Mouse (Mus musculus) lung, embryonic 16.5 days (tissue): ENCODE data around the gene Mybphl. TPM values are rescaled to one million over a fixed set of nuclear protein-coding genes. Genes with fewer than 3 reads are reported as not detected.
A peak's percentile ranks its signal among the peaks of the same experiment; 100 is the strongest.

Source experiments
- ATAC-seq: fragments of 200-750 bp; cut with Nextera tagmentation; 2 replicates; pipeline ENCODE4 v1.8.0; 2017; ENCODE audit warnings: low read depth, mild to moderate bottlenecking, moderate library complexity
- H3K27ac ChIP-seq: fragments of 300-500 bp; sonication (generic); 2 replicates; pipeline ENCODE4 v1.5.1; 2014; ENCODE audit warnings: mild to moderate bottlenecking, control low read depth, low read length
- H3K27me3 ChIP-seq: fragments of 300-500 bp; sonication (generic); 2 replicates; pipeline ENCODE4 v1.6.1; 2014; ENCODE audit warnings: low read depth, low read length, mixed read lengths; ENCODE audit not compliant: control insufficient read depth, insufficient read depth
- H3K36me3 ChIP-seq: fragments of 300-500 bp; sonication (generic); 2 replicates; pipeline ENCODE4 v1.6.1; 2014; ENCODE audit warnings: low read length; ENCODE audit not compliant: control insufficient read depth, insufficient read depth
- H3K4me1 ChIP-seq: fragments of 300-500 bp; sonication (generic); replicated peaks from 2 replicates; pipeline ENCODE4 v1.6.1; 2014; ENCODE audit warnings: low read length, mixed read lengths; ENCODE audit not compliant: control insufficient read depth, insufficient read depth
- H3K4me2 ChIP-seq: fragments of 300-500 bp; sonication (generic); 2 replicates; pipeline ENCODE4 v1.6.1; 2014; ENCODE audit warnings: low read depth, low read length, control low read depth
- H3K4me3 ChIP-seq: fragments of 300-500 bp; sonication (generic); 2 replicates; pipeline ENCODE4 v1.5.1; 2014; ENCODE audit warnings: mild to moderate bottlenecking, low read length, control low read depth
- H3K9ac ChIP-seq: fragments of 300-500 bp; sonication (generic); 2 replicates; pipeline ENCODE4 v1.6.1; 2014; ENCODE audit warnings: low read length, control low read depth
- H3K9me3 ChIP-seq: fragments of 300-500 bp; sonication (generic); 2 replicates; pipeline ENCODE4 v1.6.1; 2016; ENCODE audit warnings: low read length; ENCODE audit not compliant: control insufficient read depth
- WGBS: fragments of 180-500 bp; shearing (Covaris S2); extraction: QIAGEN DNeasy Blood & Tissue Kit; methylation state at CpG from one replicate; pipeline ENCODE4 v1.1.7; 2014; 5-methylcytosine and 5-hydroxymethylcytosine counted together
- polyA plus RNA-seq: library from polyadenylated mRNA; unstranded; fragments of >200 nt; fragmentation: Nextera tagmentation; extraction: Ambion mirVana; gene quantifications from 2 replicates; pipeline ENCODE4 v1.2.1, GENCODE M21; 2015

The Mybphl gene
- polyA plus RNA-seq, 1 experiment from 2014 or later, result 9.9 TPM

GRCm38 (mm10) chr3:108328441-108328841 lies 36.3 kb upstream of the Mybphl start:
- ATAC-seq, result peak; percentile 71
- Histone ChIP-seq H3K36me3 (peaks cover 2% of the 10 kb centered on the region; the same call in 1 of the 2 replicates), H3K9ac (peak overlapping the region; percentile 48), H3K27ac (peak overlapping the region; percentile 99), H3K9me3 (no peaks in the 10 kb centered on the region), H3K27me3 (no peaks in the 10 kb centered on the region), H3K4me1 (peaks cover 28% of the 10 kb centered on the region), H3K4me2 (peak overlapping the region; percentile 40), H3K4me3 (peak overlapping the region; percentile 19)
- WGBS, result 24% methylated on average over 9 of the region's 9 CpGs

- Histone ChIP-seq H3K4me1 (peaks cover 26% of the 10 kb centered on the region), H3K4me3 (no peak overlapping the region), H3K9ac (no peak overlapping the region), H3K9me3 (no peaks in the 10 kb centered on the region), H3K27me3 (no peaks in the 10 kb centered on the region), H3K36me3 (peaks cover 11% of the 10 kb centered on the region), H3K27ac (no peak overlapping the region), H3K4me2 (no peak overlapping the region)
- ATAC-seq, result no peak
- 83% methylated on average over 6 of the region's 6 CpGs for WGBS
These were observed 33.9 kb upstream of the Mybphl start for GRCm38 (mm10) chr3:108330812-108331211.

DNA sequence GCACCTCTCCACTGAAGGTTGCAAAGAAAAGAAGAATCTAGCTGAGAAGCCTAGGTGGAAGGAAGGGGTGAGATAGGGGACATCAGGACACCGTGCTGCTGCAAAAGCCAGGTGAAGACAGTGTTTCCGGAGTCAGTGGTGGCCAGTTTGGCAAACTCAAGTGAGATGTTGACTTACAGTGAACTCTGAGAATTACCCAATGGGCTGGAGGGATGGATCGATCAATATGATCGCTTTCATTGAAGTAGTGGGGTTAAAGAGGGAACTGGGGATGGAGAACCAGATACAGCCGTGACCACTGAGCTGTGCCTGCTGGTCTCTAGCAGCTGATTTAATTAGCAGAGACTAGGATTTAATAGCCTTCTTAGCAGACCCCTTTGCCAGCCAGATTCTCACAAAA lies 27.8 kb upstream of the Mybphl start:
- Histone ChIP-seq H3K27me3 (no peaks in the 10 kb centered on the region), H3K27ac (no peak overlapping the region), H3K9me3 (no peaks in the 10 kb centered on the region), H3K4me3 (no peak overlapping the region), H3K4me2 (no peak overlapping the region), H3K4me1 (no peaks in the 10 kb centered on the region; the same call in 1 of the 2 replicates), H3K36me3 (peaks cover 38% of the 10 kb centered on the region), H3K9ac (no peak overlapping the region)
- 93% methylated on average over 5 of the region's 5 CpGs for WGBS
- no peak for ATAC-seq

GRCm38 (mm10) chr3:108341040-108341439 lies 23.7 kb upstream of the Mybphl start:
- H3K4me3 ChIP-seq, result no peak overlapping the region
- no peaks in the 10 kb centered on the region; the same call in 1 of the 2 replicates for H3K4me1 ChIP-seq
- H3K27ac ChIP-seq, result peak overlapping the region; percentile 48; the same call in 1 of the 2 replicates
- no peaks in the 10 kb centered on the region for H3K27me3 ChIP-seq
- H3K9me3 ChIP-seq, result no peaks in the 10 kb centered on the region
- no peak overlapping the region for H3K9ac ChIP-seq
- peaks cover 42% of the 10 kb centered on the region for H3K36me3 ChIP-seq
- WGBS, result 77% methylated on average over 2 of the region's 2 CpGs
- ATAC-seq, result no peak
- H3K4me2 ChIP-seq, result no peak overlapping the region

DNA sequence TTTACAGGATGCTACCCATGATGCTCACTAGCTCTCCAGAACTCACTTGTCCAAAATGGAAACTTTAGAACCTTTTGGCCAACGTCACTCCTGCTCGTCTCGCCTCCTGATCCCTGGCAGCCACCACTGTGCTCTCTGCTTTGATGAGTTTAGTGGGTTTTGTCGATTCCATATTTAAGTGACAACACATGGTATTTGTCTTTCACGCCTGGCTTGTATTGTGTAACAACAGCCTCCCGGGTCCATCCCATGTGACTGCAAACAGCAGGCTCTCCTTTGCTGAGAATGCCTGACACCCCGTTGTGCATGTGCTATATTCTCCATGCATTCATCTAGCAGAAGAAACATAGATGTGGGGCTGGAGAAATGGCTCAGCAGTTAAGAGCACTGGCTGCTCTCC lies 22.5 kb upstream of the Mybphl start:
- Histone ChIP-seq H3K4me3 (no peak overlapping the region), H3K4me1 (no peaks in the 10 kb centered on the region; the same call in 1 of the 2 replicates), H3K9me3 (no peaks in the 10 kb centered on the region), H3K4me2 (no peak overlapping the region), H3K9ac (no peak overlapping the region), H3K27me3 (no peaks in the 10 kb centered on the region), H3K27ac (0 out of 2 replicates have a peak overlapping the region, but pooled peaks have one; percentile 2), H3K36me3 (peaks cover 46% of the 10 kb centered on the region)
- WGBS, result 52% methylated on average over 7 of the region's 7 CpGs
- peak; percentile 95 for ATAC-seq

DNA sequence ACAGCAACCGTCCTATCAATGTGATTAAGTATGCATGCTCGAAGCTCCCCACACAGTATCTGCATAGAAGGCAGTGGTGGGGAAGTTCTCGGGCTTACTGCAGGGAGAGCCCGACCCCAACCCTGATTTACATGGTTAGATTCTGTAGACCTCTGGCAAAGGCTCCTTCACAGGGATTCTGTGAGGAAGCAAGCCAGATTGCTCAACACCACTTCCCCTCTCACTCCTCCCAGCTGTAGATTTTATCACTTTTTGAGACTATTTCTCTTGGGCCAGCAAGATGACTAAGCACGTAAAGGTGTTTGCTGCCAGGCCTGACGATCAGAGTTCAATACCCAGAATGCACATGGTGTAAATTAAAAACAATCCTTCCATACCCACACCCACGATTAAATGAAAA lies 18.9 kb upstream of the Mybphl start:
- ATAC-seq, result no peak
- H3K9ac ChIP-seq, result no peak overlapping the region
- H3K4me3 ChIP-seq, result no peak overlapping the region
- H3K9me3 ChIP-seq, result no peaks in the 10 kb centered on the region
- WGBS, result 81% methylated on average over 7 of the region's 7 CpGs
- no peaks in the 10 kb centered on the region; the same call in 1 of the 2 replicates for H3K4me1 ChIP-seq
- no peak overlapping the region for H3K4me2 ChIP-seq
- H3K36me3 ChIP-seq, result peaks cover 24% of the 10 kb centered on the region; the same call in 1 of the 2 replicates
- H3K27me3 ChIP-seq, result no peaks in the 10 kb centered on the region
- no peak overlapping the region for H3K27ac ChIP-seq

DNA sequence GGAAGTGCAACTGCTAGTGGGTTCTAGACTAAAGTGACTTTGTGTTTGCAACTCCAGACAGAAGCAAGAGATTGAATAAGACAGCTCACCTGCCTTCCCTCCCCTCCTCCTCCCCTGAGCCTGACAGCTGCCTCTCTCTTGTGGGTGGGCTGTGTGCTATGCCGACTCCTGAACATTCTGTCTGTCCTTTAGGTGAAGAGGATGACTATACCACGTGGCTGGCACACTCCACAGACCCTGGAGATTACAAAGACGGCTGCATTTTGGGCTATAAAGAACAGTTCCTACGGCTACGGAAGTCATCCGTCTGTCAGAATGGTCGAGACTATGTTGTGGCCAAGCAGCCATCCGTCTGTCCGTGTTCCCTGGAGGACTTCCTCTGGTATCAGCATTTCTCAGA lies 16.3 kb upstream of the Mybphl start:
- Histone ChIP-seq H3K9me3 (no peaks in the 10 kb centered on the region), H3K4me2 (no peak overlapping the region), H3K9ac (no peak overlapping the region), H3K4me3 (no peak overlapping the region), H3K27me3 (no peaks in the 10 kb centered on the region), H3K4me1 (no peaks in the 10 kb centered on the region), H3K36me3 (peaks cover 32% of the 10 kb centered on the region), H3K27ac (no peak overlapping the region)
- WGBS, result 73% methylated on average over 9 of the region's 9 CpGs
- no peak for ATAC-seq

DNA sequence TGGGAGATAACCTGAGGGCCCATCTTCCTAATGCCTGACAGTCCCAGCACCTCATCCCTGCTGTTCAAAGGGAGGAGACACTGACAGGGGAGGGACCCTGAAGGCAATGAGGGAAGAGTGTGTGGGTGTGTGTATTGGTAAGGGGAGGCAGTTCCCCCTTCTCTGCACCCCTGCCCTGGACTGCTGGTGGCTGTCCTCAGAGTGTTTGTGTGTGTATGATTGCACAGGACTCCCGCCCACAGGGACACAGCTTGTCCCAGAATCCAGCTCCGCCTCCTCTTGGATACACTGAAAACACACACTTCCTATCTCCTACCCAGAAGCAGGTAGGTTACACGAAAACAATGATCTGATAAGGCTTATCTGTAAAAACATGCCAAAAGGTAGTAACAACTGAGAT lies 9.5 kb upstream of the Mybphl start:
- Histone ChIP-seq H3K9ac (no peak overlapping the region), H3K4me3 (no peak overlapping the region), H3K27ac (no peak overlapping the region), H3K4me1 (no peaks in the 10 kb centered on the region), H3K4me2 (no peak overlapping the region), H3K9me3 (no peaks in the 10 kb centered on the region), H3K36me3 (peaks cover 47% of the 10 kb centered on the region), H3K27me3 (no peaks in the 10 kb centered on the region)
- ATAC-seq, result no peak
- 78% methylated on average over 3 of the region's 3 CpGs for WGBS

DNA sequence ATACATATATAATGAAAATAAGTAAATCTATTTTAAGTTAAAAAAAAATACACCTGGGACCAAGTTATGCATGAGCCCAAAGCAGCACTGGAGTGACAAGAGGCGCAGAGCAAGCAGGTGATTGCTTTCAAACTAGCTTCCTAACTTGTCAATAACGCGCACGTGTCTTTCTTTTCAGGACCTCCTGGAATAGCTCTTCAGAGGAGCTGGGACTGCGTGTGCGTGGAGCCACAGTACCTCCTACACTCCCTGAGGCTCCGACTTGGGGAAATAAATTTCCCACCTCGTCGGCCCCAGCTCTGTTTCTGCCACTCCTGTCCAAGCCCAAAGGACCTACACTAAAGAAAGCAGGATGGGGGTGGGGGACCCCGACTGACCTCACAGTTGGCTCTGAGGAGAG lies 7.7 kb upstream of the Mybphl start:
- Histone ChIP-seq H3K4me2 (no peak overlapping the region), H3K36me3 (peaks cover 35% of the 10 kb centered on the region), H3K27ac (no peak overlapping the region), H3K4me1 (no peaks in the 10 kb centered on the region; the same call in 1 of the 2 replicates), H3K9me3 (no peaks in the 10 kb centered on the region), H3K4me3 (no peak overlapping the region), H3K27me3 (no peaks in the 10 kb centered on the region), H3K9ac (no peak overlapping the region)
- no peak for ATAC-seq
- WGBS, result 83% methylated on average over 10 of the region's 10 CpGs

- Histone ChIP-seq H3K36me3 (peaks cover 29% of the 10 kb centered on the region), H3K4me2 (no peak overlapping the region), H3K4me3 (no peak overlapping the region), H3K9ac (no peak overlapping the region), H3K27me3 (no peaks in the 10 kb centered on the region), H3K27ac (no peak overlapping the region), H3K9me3 (no peaks in the 10 kb centered on the region), H3K4me1 (no peaks in the 10 kb centered on the region; the same call in 1 of the 2 replicates)
- ATAC-seq, result no peak
- WGBS, result 72% methylated on average over 6 of the region's 6 CpGs
These were observed 6.3 kb upstream of the Mybphl start for GRCm38 (mm10) chr3:108358445-108358844.
